Mouse (Mus musculus) myocyte (in vitro differentiated cells): ENCODE data around the gene Zdhhc12. TPM values are rescaled to one million over a fixed set of nuclear protein-coding genes. Genes with fewer than 3 reads are reported as not detected.

Experiments used
- H3K27me3 ChIP-seq: one replicate; pipeline ENCODE4 v1.6.1; 2011; ENCODE audit not compliant: control insufficient read depth, insufficient read depth, insufficient read length
- H3K36me3 ChIP-seq: one replicate; pipeline ENCODE4 v1.6.1; 2011; ENCODE audit not compliant: control insufficient read depth, insufficient read depth
- H3K4me2 ChIP-seq: one replicate; pipeline ENCODE4 v1.6.1; 2011; ENCODE audit warnings: low read depth, control low read depth
- H3K4me3 ChIP-seq: one replicate; pipeline ENCODE4 v1.5.1; 2011; ENCODE audit warnings: mild to moderate bottlenecking, control low read depth, moderate library complexity
- H3K79me2 ChIP-seq: one replicate; pipeline ENCODE4 v1.6.1; 2011; ENCODE audit not compliant: control insufficient read depth, insufficient read depth
- H3ac ChIP-seq: one replicate; pipeline ENCODE4 v1.6.1; 2011; ENCODE audit not compliant: control insufficient read depth, insufficient read length
- CEBPB ChIP-seq: IDR thresholded peaks from 2 replicates; pipeline ENCODE4 v1.6.1; 2011; ENCODE audit warnings: mild to moderate bottlenecking, moderate library complexity; ENCODE audit not compliant: poor library complexity, insufficient read depth, severe bottlenecking
- E2F4 ChIP-seq: IDR thresholded peaks from one replicate; pipeline ENCODE4 v1.6.1; 2011; ENCODE audit warnings: mild to moderate bottlenecking, control low read depth, moderate library complexity; ENCODE audit not compliant: insufficient read depth
- MAX ChIP-seq: IDR thresholded peaks from one replicate; pipeline ENCODE4 v1.6.1; 2011; ENCODE audit warnings: low read depth, mild to moderate bottlenecking, control low read depth
- MYOD1 ChIP-seq, 3 experiments: IDR thresholded peaks; one replicate each; pipeline ENCODE4 v1.6.1; 2011; ENCODE audit warnings: control low read depth in 2 of 3, low read depth in 2 of 3, mild to moderate bottlenecking in 2 of 3, moderate library complexity in 1 of 3; ENCODE audit not compliant: insufficient read length in 2 of 3, control insufficient read depth in 1 of 3
- MYOG ChIP-seq, 3 experiments: IDR thresholded peaks; one replicate each; pipeline ENCODE4 v1.6.1; 2011; ENCODE audit warnings: control low read depth in 2 of 3, low read depth in 2 of 3, mild to moderate bottlenecking in 2 of 3; ENCODE audit not compliant: insufficient read length in 2 of 3, control insufficient read depth in 1 of 3, insufficient read depth in 1 of 3
- POLR2A ChIP-seq: IDR thresholded peaks from one replicate; pipeline ENCODE4 v1.6.1; 2011; ENCODE audit warnings: low read depth, mild to moderate bottlenecking, control low read depth, moderate library complexity; ENCODE audit not compliant: insufficient read length
- POLR2AphosphoS2 ChIP-seq: IDR thresholded peaks from one replicate; pipeline ENCODE4 v1.6.1; 2011; ENCODE audit warnings: low read depth, control low read depth; ENCODE audit not compliant: insufficient read length
- REST ChIP-seq: IDR thresholded peaks from one replicate; pipeline ENCODE4 v1.6.1; 2011; ENCODE audit warnings: mild to moderate bottlenecking, control low read depth, moderate library complexity; ENCODE audit not compliant: insufficient read depth, insufficient read length
- SRF ChIP-seq: IDR thresholded peaks from one replicate; pipeline ENCODE4 v1.6.1; 2011; ENCODE audit warnings: low read depth; ENCODE audit not compliant: control insufficient read depth, insufficient read length
- TCF12 ChIP-seq: IDR thresholded peaks from one replicate; pipeline ENCODE4 v1.6.1; 2011; ENCODE audit warnings: mild to moderate bottlenecking, control low read depth; ENCODE audit not compliant: poor library complexity, insufficient read depth, severe bottlenecking
- TCF3 ChIP-seq: IDR thresholded peaks from one replicate; pipeline ENCODE4 v1.6.1; 2011; ENCODE audit warnings: low read depth, control low read depth; ENCODE audit not compliant: insufficient read length
- USF1 ChIP-seq: IDR thresholded peaks from one replicate; pipeline ENCODE4 v1.6.1; 2011; ENCODE audit warnings: low read depth, mild to moderate bottlenecking, control low read depth, moderate library complexity
- polyA plus RNA-seq: library from polyadenylated mRNA; unstranded; fragments of >200 nt; fragmentation: generic; extraction: Trizol; gene quantifications from one replicate; pipeline ENCODE4 v1.2.1, GENCODE M21; 2012; ENCODE audit warnings: missing spikeins

Gene Zdhhc12
- polyA plus RNA-seq, 1 experiment, result 20.8 TPM

GRCm38 (mm10) chr2:30062249-30063093 lies 31.0 kb downstream of the Zdhhc12 start:
- peak overlapping the region; percentile 58 for H3ac ChIP-seq
- no peaks in the 10 kb centered on the region for H3K27me3 ChIP-seq
- peak overlapping the region; percentile 74 for H3K4me3 ChIP-seq
- H3K79me2 ChIP-seq, result peaks cover 34% of the 10 kb centered on the region
- TF ChIP-seq SRF, result no peak
- TF ChIP-seq MYOD1 (IDR thresholded peaks at IDR 0.05; ENCODE audit: control insufficient read depth in 1 of 3, insufficient read length in 2 of 3, low read depth in 2 of 3), result no peak
- peak; percentile 81 for TF ChIP-seq POLR2A
- peak; percentile 7 for TF ChIP-seq MAX
- peak; percentile 80 for TF ChIP-seq POLR2AphosphoS2
- peak; percentile 80 for TF ChIP-seq USF1
- no peak for TF ChIP-seq CEBPB
- TF ChIP-seq TCF3, result no peak
- H3K36me3 ChIP-seq, result no peaks in the 10 kb centered on the region
- H3K4me2 ChIP-seq, result peak overlapping the region; percentile 89

- peak overlapping the region; percentile 74 for H3K4me3 ChIP-seq
- peak overlapping the region; percentile 58 for H3ac ChIP-seq
- TF ChIP-seq REST (no peak), TCF3 (no peak), E2F4 (no peak), MYOG (IDR thresholded peaks at IDR 0.05; ENCODE audit: control insufficient read depth in 1 of 3, insufficient read depth in 1 of 3, insufficient read length in 2 of 3, low read depth in 2 of 3) (no peak), USF1 (no peak), POLR2A (no peak)
- H3K36me3 ChIP-seq, result no peaks in the 10 kb centered on the region
- peaks cover 30% of the 10 kb centered on the region for H3K79me2 ChIP-seq
- H3K27me3 ChIP-seq, result no peaks in the 10 kb centered on the region
- peak overlapping the region; percentile 89 for H3K4me2 ChIP-seq
Measured at GRCm38 (mm10) chr2:30061215-30062166, 32.0 kb downstream of the Zdhhc12 start.

- Histone ChIP-seq H3K79me2 (peaks cover 6% of the 10 kb centered on the region), H3ac (no peak overlapping the region), H3K36me3 (no peaks in the 10 kb centered on the region), H3K4me2 (no peak overlapping the region), H3K27me3 (no peaks in the 10 kb centered on the region), H3K4me3 (no peak overlapping the region)
- TF ChIP-seq E2F4 (no peak), MAX (no peak), SRF (no peak), CEBPB (no peak), USF1 (no peak), POLR2AphosphoS2 (no peak), MYOG (IDR thresholded peaks at IDR 0.05; ENCODE audit: control insufficient read depth in 1 of 3, insufficient read depth in 1 of 3, insufficient read length in 2 of 3, low read depth in 2 of 3) (no peak), MYOD1 (IDR thresholded peaks at IDR 0.05; ENCODE audit: control insufficient read depth in 1 of 3, insufficient read length in 2 of 3, low read depth in 2 of 3) (no peak)
Measured at GRCm38 (mm10) chr2:30058418-30058817, 35.0 kb downstream of the Zdhhc12 start.

- no peaks in the 10 kb centered on the region for H3K79me2 ChIP-seq
- H3K4me3 ChIP-seq, result no peak within 1 kb of the TSS
- no peak within 1 kb of the TSS for H3K4me2 ChIP-seq
- H3ac ChIP-seq, result no peak within 1 kb of the TSS
- H3K36me3 ChIP-seq, result no peaks in the 10 kb centered on the region
- TF ChIP-seq CEBPB (no peak), MAX (no peak), TCF12 (no peak), MYOD1 (IDR thresholded peaks at IDR 0.05; ENCODE audit: control insufficient read depth in 1 of 3, insufficient read length in 2 of 3, low read depth in 2 of 3) (no peak), E2F4 (no peak), SRF (no peak)
- no peaks in the 10 kb centered on the region for H3K27me3 ChIP-seq
Measured at GRCm38 (mm10) chr2:30057223-30057904, 36.1 kb downstream of the Zdhhc12 start, which contains the start of gene Set. Gene Set, plus strand, starts transcription at chr2:30057378.
